Mouse (Mus musculus) MEL (cell line): ENCODE results near the gene Tmem98. TPM values are rescaled to one million over a fixed set of nuclear protein-coding genes. Genes with fewer than 3 reads are reported as not detected.

Experiments used
- DNase-seq: peaks from one replicate; pipeline ENCODE4 v3.0.0; 2011; ENCODE audit warnings: low read depth, low spot score
- H3K27ac ChIP-seq: 2 replicates; pipeline ENCODE4 v1.5.1; 2012; ENCODE audit warnings: low read depth, mild to moderate bottlenecking, control low read depth, low read length, moderate library complexity; ENCODE audit not compliant: control insufficient read depth
- H3K27me3 ChIP-seq, 2 experiments: fragments of 150-350 bp in 1 of 2; sonication (generic) in 1 of 2; 2 replicates each; pipeline ENCODE4 v1.6.1; 2012; ENCODE audit warnings: low read length in 2 of 2, mild to moderate bottlenecking in 2 of 2, improper control_type of control experiment in 1 of 2, moderate library complexity in 1 of 2; ENCODE audit not compliant: insufficient read depth in 2 of 2, control insufficient read depth in 1 of 2
- H3K36me3 ChIP-seq, 2 experiments: 2 replicates each; pipeline ENCODE4 v1.6.1; 2012 to 2014; ENCODE audit warnings: low read length in 2 of 2, improper control_type of control experiment in 1 of 2, inconsistent platforms in 1 of 2, mild to moderate bottlenecking in 1 of 2; ENCODE audit not compliant: insufficient read depth in 2 of 2, control insufficient read depth in 1 of 2
- H3K4me1 ChIP-seq, 2 experiments: fragments of 150-350 bp in 1 of 2; sonication (generic) in 1 of 2; 2 replicates each; pipeline ENCODE4 v1.6.1; 2012; ENCODE audit warnings: low read length in 2 of 2, improper control_type of control experiment in 1 of 2, mild to moderate bottlenecking in 1 of 2; ENCODE audit not compliant: insufficient read depth in 2 of 2, control insufficient read depth in 1 of 2
- H3K4me3 ChIP-seq, 2 experiments: fragments of 150-350 bp in 1 of 2; sonication (generic) in 1 of 2; 2 replicates each; pipeline ENCODE4 v1.5.1; 2012; ENCODE audit warnings: low read depth in 2 of 2, low read length in 2 of 2, mild to moderate bottlenecking in 2 of 2, moderate library complexity in 2 of 2, control low read depth in 1 of 2, improper control_type of control experiment in 1 of 2; ENCODE audit not compliant: control insufficient read depth in 1 of 2, insufficient read depth in 1 of 2
- H3K79me2 ChIP-seq: 2 replicates; pipeline ENCODE4 v1.6.1; 2012; ENCODE audit warnings: mild to moderate bottlenecking, low read length, moderate library complexity; ENCODE audit not compliant: control insufficient read depth, poor library complexity, insufficient read depth
- H3K9ac ChIP-seq: 2 replicates; pipeline ENCODE4 v1.6.1; 2012; ENCODE audit warnings: low read depth, mild to moderate bottlenecking, control low read depth, low read length, moderate library complexity; ENCODE audit not compliant: control insufficient read depth, poor library complexity, severe bottlenecking
- H3K9me3 ChIP-seq: fragments of 150-350 bp; sonication (generic); replicated peaks from 2 replicates; pipeline ENCODE4 v1.6.1; 2012; ENCODE audit warnings: mild to moderate bottlenecking, low read length, improper control_type of control experiment, moderate library complexity; ENCODE audit not compliant: insufficient read depth
- BHLHE40 ChIP-seq: IDR thresholded peaks from 2 replicates; pipeline ENCODE4 v1.6.1; 2012; ENCODE audit warnings: low read depth, mild to moderate bottlenecking, inconsistent platforms, low read length, improper control_type of control experiment, borderline replicate concordance
- ELF1 ChIP-seq: IDR thresholded peaks from 2 replicates; pipeline ENCODE4 v1.6.1; 2014; ENCODE audit warnings: low read depth, mild to moderate bottlenecking, inconsistent platforms, low read length, improper control_type of control experiment, moderate library complexity
- EP300 ChIP-seq, 2 experiments: IDR thresholded peaks; 2 replicates each; pipeline ENCODE4 v1.6.1; 2011; ENCODE audit warnings: improper control_type of control experiment in 2 of 2, low read length in 2 of 2, low read depth in 1 of 2, mild to moderate bottlenecking in 1 of 2
- GATA1 ChIP-seq: IDR thresholded peaks from 2 replicates; pipeline ENCODE4 v1.6.1; 2011; ENCODE audit warnings: low read depth, low read length, improper control_type of control experiment
- JUND ChIP-seq: IDR thresholded peaks from 2 replicates; pipeline ENCODE4 v1.6.1; 2011; ENCODE audit warnings: low read depth, mild to moderate bottlenecking, improper control_type of control experiment, low read length
- KAT2A ChIP-seq: conservative IDR thresholded peaks from 2 replicates; pipeline ENCODE4 v1.6.1; 2012; ENCODE audit warnings: low read depth, low read length, improper control_type of control experiment, inconsistent platforms
- MAX ChIP-seq: IDR thresholded peaks from 2 replicates; pipeline ENCODE4 v1.6.1; 2011; ENCODE audit warnings: low read length, improper control_type of control experiment
- MEF2A ChIP-seq: IDR thresholded peaks from 2 replicates; pipeline ENCODE4 v1.6.1; 2014; ENCODE audit warnings: low read depth, mild to moderate bottlenecking, inconsistent platforms, low read length, improper control_type of control experiment; ENCODE audit not compliant: poor library complexity, insufficient replicate concordance, severe bottlenecking; ENCODE audit errors: extremely low read depth
- MXI1 ChIP-seq: IDR thresholded peaks from 2 replicates; pipeline ENCODE4 v1.6.1; 2011; ENCODE audit warnings: mild to moderate bottlenecking, low read depth, low read length, improper control_type of control experiment
- MYB ChIP-seq: IDR thresholded peaks from 2 replicates; pipeline ENCODE4 v1.6.1; 2011; ENCODE audit warnings: mild to moderate bottlenecking, low read depth, low read length, improper control_type of control experiment
- NRF1 ChIP-seq: IDR thresholded peaks from 2 replicates; pipeline ENCODE4 v1.6.1; 2014; ENCODE audit warnings: low read depth, mild to moderate bottlenecking, inconsistent platforms, low read length, improper control_type of control experiment, moderate library complexity; ENCODE audit not compliant: poor library complexity, insufficient read depth, severe bottlenecking
- POLR2A ChIP-seq, 2 experiments: IDR thresholded peaks; 2 replicates each; pipeline ENCODE4 v1.6.1; 2011 to 2012; ENCODE audit warnings: low read length in 2 of 2, mild to moderate bottlenecking in 2 of 2, control low read depth in 1 of 2, improper control_type of control experiment in 1 of 2, low read depth in 1 of 2, moderate library complexity in 1 of 2; ENCODE audit not compliant: control insufficient read depth in 1 of 2, insufficient read depth in 1 of 2, poor library complexity in 1 of 2
- RCOR1 ChIP-seq: IDR thresholded peaks from 2 replicates; pipeline ENCODE4 v1.6.1; 2012; ENCODE audit warnings: low read depth, mild to moderate bottlenecking, inconsistent platforms, low read length, improper control_type of control experiment
- SIN3A ChIP-seq: IDR thresholded peaks from 2 replicates; pipeline ENCODE4 v1.6.1; 2012; ENCODE audit warnings: low read length, improper control_type of control experiment, inconsistent platforms
- TCF12 ChIP-seq: IDR thresholded peaks from 2 replicates; pipeline ENCODE4 v1.6.1; 2014; ENCODE audit warnings: low read depth, mild to moderate bottlenecking, inconsistent platforms, low read length, improper control_type of control experiment, moderate library complexity
- USF2 ChIP-seq, 2 experiments: IDR thresholded peaks; 2 replicates each; pipeline ENCODE4 v1.6.1; 2011 to 2012; ENCODE audit warnings: improper control_type of control experiment in 2 of 2, low read length in 2 of 2, borderline replicate concordance in 1 of 2, inconsistent platforms in 1 of 2, low read depth in 1 of 2, mild to moderate bottlenecking in 1 of 2; ENCODE audit not compliant: insufficient read depth in 1 of 2
- ZC3H11A ChIP-seq: IDR thresholded peaks from 2 replicates; pipeline ENCODE4 v1.6.1; 2012; ENCODE audit warnings: low read depth, mild to moderate bottlenecking, inconsistent platforms, low read length, improper control_type of control experiment
- ZKSCAN1 ChIP-seq: IDR thresholded peaks from 2 replicates; pipeline ENCODE4 v1.6.1; 2012; ENCODE audit warnings: low read depth, mild to moderate bottlenecking, inconsistent platforms, low read length, improper control_type of control experiment, moderate library complexity
- ZMIZ1 ChIP-seq: IDR thresholded peaks from 2 replicates; pipeline ENCODE4 v1.6.1; 2012; ENCODE audit warnings: low read depth, mild to moderate bottlenecking, inconsistent platforms, low read length, improper control_type of control experiment, moderate library complexity
- ZNF384 ChIP-seq: IDR thresholded peaks from 2 replicates; pipeline ENCODE4 v1.6.1; 2012; ENCODE audit warnings: low read depth, mild to moderate bottlenecking, inconsistent platforms, low read length, improper control_type of control experiment
- polyA plus RNA-seq, 2 experiments: library from polyadenylated mRNA; stranded (reverse) in 1 of 2; unstranded in 1 of 2; fragments of >175 nt in 1 of 2; fragments of >200 nt in 1 of 2; gene quantifications; 2 replicates each; pipeline versions ENCODE4 v1.2.1 to v1.2.4; 2012; ENCODE audit warnings: low replicate concordance in 2 of 2, low read depth in 1 of 2; ENCODE audit not compliant: insufficient read length in 2 of 2, insufficient read depth in 1 of 2, missing spikeins in 1 of 2
- total RNA-seq: library from RNA; depleted of rRNA; stranded (reverse); fragments of 300-350 nt; gene quantifications from 2 replicates; pipeline ENCODE4 v1.2.3, GENCODE M21; 2012

The Tmem98 gene
- total and polyA plus RNA-seq, 3 experiments = 21.5 to 33.5 TPM; not detected in 1

DNA sequence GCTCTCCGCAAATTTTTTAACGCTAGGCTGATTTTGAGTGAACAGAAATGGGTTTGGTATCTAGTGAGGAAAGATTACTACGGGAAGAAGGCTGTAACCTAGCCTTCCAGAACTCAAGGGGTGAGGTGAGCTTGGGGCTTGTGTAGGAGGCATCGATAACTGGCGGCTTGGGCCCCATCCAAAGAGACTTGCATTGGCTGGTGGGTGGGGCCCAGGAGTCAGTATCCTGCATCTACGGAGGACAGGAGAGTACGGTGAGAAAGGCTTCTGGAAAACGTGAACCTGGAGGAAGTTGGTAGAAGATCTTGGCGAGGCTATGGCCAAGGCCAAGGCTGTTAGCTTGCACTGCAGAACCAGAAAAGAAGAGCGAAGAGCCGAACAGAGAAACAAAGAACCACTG is 44.5 kb downstream of the Tmem98 start (continued):
- TF ChIP-seq SIN3A (no peak), MXI1 (peak; percentile 62), ZNF384 (no peak), MYB (no peak), MAX (peak; percentile 42; the same call in 1 of the 2 replicates), GATA1 (no peak), JUND (no peak), ZMIZ1 (no peak), ELF1 (no peak), RCOR1 (no peak)
- TF ChIP-seq, all 39 proteins: peak for 4

DNA sequence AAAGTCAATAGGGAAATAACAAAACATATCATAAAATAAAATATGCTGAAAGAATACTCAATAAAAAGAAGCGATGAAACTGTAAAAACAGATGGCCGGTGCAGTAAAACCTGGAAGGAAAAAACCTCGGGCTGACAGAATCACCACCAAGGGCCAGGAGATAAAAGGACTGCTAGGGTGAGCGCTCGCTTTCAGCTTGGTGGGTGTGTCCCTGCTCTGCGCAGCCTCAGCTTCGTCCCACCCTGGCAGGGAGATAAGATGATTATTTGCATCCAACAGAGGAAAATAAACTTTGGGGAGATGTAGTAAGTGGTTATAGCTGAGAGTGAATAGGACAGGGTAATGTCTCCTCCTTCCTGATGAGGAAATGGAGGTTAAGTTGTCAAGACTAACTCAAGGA is 44.9 kb downstream of the Tmem98 start:
- peaks cover 6 to 13% of the 10 kb centered on the region in 2 experiments for H3K4me1 ChIP-seq
- peaks cover 0 to 4% of the 10 kb centered on the region in 2 experiments; a peak in 1 of 4 replicates for H3K27me3 ChIP-seq
- TF ChIP-seq NRF1 = peak; percentile 91
- TF ChIP-seq RCOR1 = peak; percentile 66
- TF ChIP-seq ZC3H11A = no peak
- TF ChIP-seq EP300 (IDR thresholded peaks at IDR 0.05; ENCODE audit: low read depth in 1 of 2, low read length in 2 of 2) = peak in 1 of 2 experiments; percentile 38; a peak in 1 of 4 replicates
- peak; percentile 83 for TF ChIP-seq GATA1
- peak overlapping the region; percentile 42 to 61 for H3K4me3 ChIP-seq
- peak; percentile 87 for DNase-seq
- H3K36me3 ChIP-seq = peaks cover 0 to 9% of the 10 kb centered on the region in 2 experiments; a peak in 2 of 4 replicates
- peak overlapping the region; percentile 20 for H3K9ac ChIP-seq
- no peaks in the 10 kb centered on the region for H3K79me2 ChIP-seq
- no peaks in the 10 kb centered on the region for H3K9me3 ChIP-seq
- H3K27ac ChIP-seq = 0 out of 2 replicates have a peak overlapping the region, but pooled peaks have one; percentile 3

GRCm38 (mm10) chr11:80856827-80857226 is 46.9 kb downstream of the Tmem98 start:
- Histone ChIP-seq H3K79me2 (no peaks in the 10 kb centered on the region), H3K36me3 (peaks cover 0 to 9% of the 10 kb centered on the region in 2 experiments; a peak in 2 of 4 replicates), H3K9ac (no peak overlapping the region), H3K4me3 (no peak overlapping the region), H3K27me3 (peaks cover 0 to 4% of the 10 kb centered on the region in 2 experiments; a peak in 2 of 4 replicates), H3K9me3 (no peaks in the 10 kb centered on the region), H3K4me1 (peaks cover 6 to 13% of the 10 kb centered on the region in 2 experiments), H3K27ac (no peak overlapping the region)
- peak; percentile 20 for DNase-seq
- TF ChIP-seq POLR2A (IDR thresholded peaks at IDR 0.05; ENCODE audit: control insufficient read depth in 1 of 2, insufficient read depth in 1 of 2, low read depth in 1 of 2, low read length in 2 of 2, poor library complexity in 1 of 2) = no peak
- no peak for TF ChIP-seq ZC3H11A
- no peak for TF ChIP-seq BHLHE40
- no peak for TF ChIP-seq ZKSCAN1
- TF ChIP-seq MEF2A = no peak
- TF ChIP-seq KAT2A = no peak
- no peak for TF ChIP-seq USF2 (IDR thresholded peaks at IDR 0.05; ENCODE audit: borderline replicate concordance in 1 of 2, insufficient read depth in 1 of 2, low read depth in 1 of 2, low read length in 2 of 2)
- TF ChIP-seq EP300 (IDR thresholded peaks at IDR 0.05; ENCODE audit: low read depth in 1 of 2, low read length in 2 of 2) = peak in 1 of 2 experiments; percentile 14; a peak in 1 of 4 replicates
- peak; percentile 50; the same call in 1 of the 2 replicates for TF ChIP-seq GATA1
- 0 out of 2 replicates have a peak, but pooled peaks have one; percentile 8 for TF ChIP-seq TCF12
- TF ChIP-seq SIN3A = no peak
